Mouse (Mus musculus) MEL (cell line): ENCODE data around the gene Wdr82.

Experiments
- CHD1 ChIP-seq: IDR thresholded peaks from 2 replicates; pipeline ENCODE4 v1.6.1; 2012; ENCODE audit warnings: low read depth, mild to moderate bottlenecking, inconsistent platforms, low read length, improper control_type of control experiment
- CTCF ChIP-seq, 3 experiments: IDR thresholded peaks in 2 of 3; conservative IDR thresholded peaks in 1 of 3; 2 replicates each; pipeline ENCODE4 v1.5.1; 2011 to 2012; ENCODE audit warnings: low read length in 3 of 3, low read depth in 2 of 3, mild to moderate bottlenecking in 2 of 3, improper control_type of control experiment in 1 of 3, inconsistent platforms in 1 of 3, mixed read lengths in 1 of 3, moderate library complexity in 1 of 3; ENCODE audit not compliant: control insufficient read depth in 1 of 3, insufficient read depth in 1 of 3, poor library complexity in 1 of 3, severe bottlenecking in 1 of 3
- E2F4 ChIP-seq: IDR thresholded peaks from 2 replicates; pipeline ENCODE4 v1.6.1; 2011; ENCODE audit warnings: low read depth, low read length, improper control_type of control experiment, borderline replicate concordance
- MAFK ChIP-seq: IDR thresholded peaks from 2 replicates; pipeline ENCODE4 v1.6.1; 2011; ENCODE audit warnings: low read depth, mild to moderate bottlenecking, low read length, improper control_type of control experiment, borderline replicate concordance
- MAZ ChIP-seq: IDR thresholded peaks from 2 replicates; pipeline ENCODE4 v1.6.1; 2012; ENCODE audit warnings: low read depth, mild to moderate bottlenecking, inconsistent platforms, low read length, improper control_type of control experiment
- POLR2A ChIP-seq, 2 experiments: IDR thresholded peaks; 2 replicates each; pipeline ENCODE4 v1.6.1; 2011 to 2012; ENCODE audit warnings: low read length in 2 of 2, mild to moderate bottlenecking in 2 of 2, control low read depth in 1 of 2, improper control_type of control experiment in 1 of 2, low read depth in 1 of 2, moderate library complexity in 1 of 2; ENCODE audit not compliant: control insufficient read depth in 1 of 2, insufficient read depth in 1 of 2, poor library complexity in 1 of 2
- RCOR1 ChIP-seq: IDR thresholded peaks from 2 replicates; pipeline ENCODE4 v1.6.1; 2012; ENCODE audit warnings: low read depth, mild to moderate bottlenecking, inconsistent platforms, low read length, improper control_type of control experiment
- TAL1 ChIP-seq: IDR thresholded peaks from 2 replicates; pipeline ENCODE4 v1.6.1; 2012; ENCODE audit warnings: mild to moderate bottlenecking, inconsistent platforms, low read length, moderate library complexity, mixed read lengths
- USF1 ChIP-seq: IDR thresholded peaks from 2 replicates; pipeline ENCODE4 v1.6.1; 2014; ENCODE audit warnings: low read depth, mild to moderate bottlenecking, inconsistent platforms, low read length, improper control_type of control experiment, moderate library complexity
- ZNF384 ChIP-seq: IDR thresholded peaks from 2 replicates; pipeline ENCODE4 v1.6.1; 2012; ENCODE audit warnings: low read depth, mild to moderate bottlenecking, inconsistent platforms, low read length, improper control_type of control experiment

GRCm38 (mm10) chr9:106208181-106208580 lies 37.5 kb downstream of the Wdr82 start:
- no peak for TF ChIP-seq MAZ
- TF ChIP-seq E2F4 = no peak
- TF ChIP-seq CTCF (IDR thresholded peaks at IDR 0.05 in 2 of 3, conservative IDR thresholded peaks at IDR 0.05 in 1 of 3; ENCODE audit: control insufficient read depth in 1 of 3, insufficient read depth in 1 of 3, low read depth in 2 of 3, low read length in 3 of 3, poor library complexity in 1 of 3, severe bottlenecking in 1 of 3) = no peak
- no peak for TF ChIP-seq POLR2A (IDR thresholded peaks at IDR 0.05; ENCODE audit: control insufficient read depth in 1 of 2, insufficient read depth in 1 of 2, low read depth in 1 of 2, low read length in 2 of 2, poor library complexity in 1 of 2)
- TF ChIP-seq TAL1 = no peak
- TF ChIP-seq CHD1 = no peak
- no peak for TF ChIP-seq USF1
- no peak for TF ChIP-seq ZNF384
- no peak for TF ChIP-seq MAFK
- TF ChIP-seq RCOR1 = no peak
